Mouse (Mus musculus) E14TG2a.4 (cell line): Measurements from ENCODE around the gene Tstd2.

ENCODE experiments used
- CTCF ChIP-seq: conservative IDR thresholded peaks from 2 replicates; pipeline ENCODE4 v1.5.1; 2014; ENCODE audit warnings: low read length
- NANOG ChIP-seq: IDR thresholded peaks from 2 replicates; pipeline ENCODE4 v1.6.1; 2014; ENCODE audit warnings: borderline replicate concordance, low read length, mixed read lengths
- POU5F1 ChIP-seq: IDR thresholded peaks from 2 replicates; pipeline ENCODE4 v1.6.1; 2014; ENCODE audit warnings: low read length, borderline replicate concordance

DNA sequence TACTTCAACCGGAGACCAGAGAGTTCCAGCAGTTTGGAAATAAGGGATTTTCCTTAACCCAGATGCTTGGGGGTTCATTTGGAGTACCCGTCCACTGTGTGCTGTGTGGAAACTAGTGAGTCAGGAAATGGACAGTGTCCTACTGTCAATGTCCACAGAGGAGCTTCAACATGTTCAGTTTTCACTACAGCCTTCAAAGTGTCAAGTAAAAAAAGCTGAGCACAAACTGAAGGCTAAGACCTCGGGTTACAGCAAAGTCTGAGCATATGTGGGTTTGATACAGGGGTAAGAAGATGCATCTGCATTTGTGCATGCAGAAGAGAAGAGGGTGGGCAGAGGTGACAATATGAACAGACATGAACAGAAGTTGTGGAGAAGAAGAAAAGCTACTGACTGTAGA lies 17.7 kb downstream of the Tstd2 start:
- TF ChIP-seq CTCF (no peak), NANOG (no peak), POU5F1 (no peak)
